Mouse (Mus musculus) megakaryocyte, embryonic 14.5 days (primary cell): ENCODE measurements around the gene Gm12886.

Experiments used
- FLI1 ChIP-seq: IDR thresholded peaks from 2 replicates; pipeline ENCODE4 v1.6.1; 2012; ENCODE audit warnings: low read length, inconsistent platforms, mixed read lengths
- GATA1 ChIP-seq: IDR thresholded peaks from 3 replicates; pipeline ENCODE4 v1.6.1; 2012; ENCODE audit warnings: mixed read lengths, low read length, inconsistent platforms, borderline replicate concordance

DNA sequence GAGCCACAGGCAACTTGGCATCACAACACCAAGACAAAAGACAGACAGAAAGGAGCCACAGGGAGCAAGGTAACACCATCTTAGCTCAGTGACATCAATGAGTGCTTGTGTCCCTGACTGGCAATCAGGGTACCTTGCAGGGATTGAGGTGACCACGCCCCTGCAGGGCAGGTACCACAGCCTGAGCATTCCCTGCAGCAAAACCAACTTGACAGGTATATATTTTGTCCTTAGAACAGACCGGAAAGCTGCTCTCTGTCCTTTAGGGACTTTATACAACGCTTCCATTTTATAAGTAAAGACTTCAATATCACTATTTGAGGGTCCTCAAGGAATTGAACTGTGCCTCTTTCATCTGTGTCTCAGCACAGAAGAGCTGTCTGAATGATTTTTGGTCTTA is at the start of gene Gm12886:
- TF ChIP-seq GATA1 (no peak), FLI1 (no peak)
